Mouse (Mus musculus): ENCODE measurements at regions not wholly inside any gene's neighbourhood (a gene's known extent, or its start where the extent isn't known, plus 50 kb on each side); places are given as distances from the start of the nearest gene placed in this dataset.
A peak's percentile ranks its signal among the peaks of the same experiment; 100 is the strongest.

- no peak for DNase-seq (ENCODE audit: low spot score)
These were observed 57.8 kb upstream of the Arl15 start for GRCm38 (mm10) chr13:113736468-113736867.

DNA sequence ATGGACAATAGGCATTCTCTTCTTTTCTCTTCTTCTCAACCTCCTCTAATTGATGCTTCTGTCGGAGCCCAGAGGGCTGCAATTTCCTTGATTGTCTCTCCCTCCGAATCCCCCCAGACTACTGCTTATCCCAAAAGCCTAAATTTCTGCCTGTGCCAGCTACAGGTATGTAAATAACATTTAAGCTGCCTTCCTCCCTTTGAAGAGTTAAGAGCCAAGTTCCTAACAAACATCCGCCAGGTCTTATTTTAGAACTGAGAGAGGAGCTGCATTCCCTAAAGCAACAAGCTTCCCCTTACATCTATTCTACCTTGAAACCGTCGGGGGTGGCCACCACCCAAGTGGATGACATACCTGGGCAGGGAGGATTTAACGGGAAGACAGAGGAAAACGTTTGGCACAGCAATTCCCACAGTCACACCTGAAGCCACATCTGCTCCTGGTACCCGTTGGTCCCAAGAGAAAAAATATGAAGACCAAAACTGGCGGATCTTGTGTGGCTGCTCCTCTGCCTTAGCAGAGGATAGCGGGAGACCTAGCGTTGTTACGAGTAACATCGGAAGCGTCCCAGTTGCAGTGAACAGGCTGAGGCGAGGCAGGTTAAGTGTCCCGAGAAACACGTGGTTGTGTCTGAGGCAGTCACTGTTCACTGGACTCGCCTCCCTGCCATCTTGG lies 58.6 kb upstream of the Arl15 start:
- no peak for DNase-seq (ENCODE audit: low spot score)

GRCm38 (mm10) chr13:113734134-113734794 lies 60.0 kb upstream of the Arl15 start:
- no peak for DNase-seq (ENCODE audit: low spot score)

DNA sequence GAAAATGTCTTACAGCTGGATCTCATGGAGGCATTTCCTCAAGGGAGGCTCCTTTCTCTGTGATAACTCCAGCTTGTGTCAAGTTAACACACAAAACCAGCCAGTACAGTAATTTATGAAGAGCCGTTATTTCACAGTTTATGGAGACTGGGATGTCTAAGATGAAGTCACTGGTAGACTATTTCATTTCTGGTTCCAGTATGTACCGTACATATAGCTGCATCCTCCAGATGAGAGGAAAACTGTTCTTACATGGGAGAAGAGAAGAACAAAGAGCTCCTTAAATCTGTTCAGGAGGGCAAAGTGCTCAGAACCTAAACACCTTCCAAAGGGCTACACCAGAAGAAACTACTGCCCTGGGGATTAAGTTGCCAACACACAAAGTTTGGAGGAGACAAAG lies 60.6 kb upstream of the Arl15 start:
- no peak for DNase-seq (ENCODE audit: low spot score)

DNA sequence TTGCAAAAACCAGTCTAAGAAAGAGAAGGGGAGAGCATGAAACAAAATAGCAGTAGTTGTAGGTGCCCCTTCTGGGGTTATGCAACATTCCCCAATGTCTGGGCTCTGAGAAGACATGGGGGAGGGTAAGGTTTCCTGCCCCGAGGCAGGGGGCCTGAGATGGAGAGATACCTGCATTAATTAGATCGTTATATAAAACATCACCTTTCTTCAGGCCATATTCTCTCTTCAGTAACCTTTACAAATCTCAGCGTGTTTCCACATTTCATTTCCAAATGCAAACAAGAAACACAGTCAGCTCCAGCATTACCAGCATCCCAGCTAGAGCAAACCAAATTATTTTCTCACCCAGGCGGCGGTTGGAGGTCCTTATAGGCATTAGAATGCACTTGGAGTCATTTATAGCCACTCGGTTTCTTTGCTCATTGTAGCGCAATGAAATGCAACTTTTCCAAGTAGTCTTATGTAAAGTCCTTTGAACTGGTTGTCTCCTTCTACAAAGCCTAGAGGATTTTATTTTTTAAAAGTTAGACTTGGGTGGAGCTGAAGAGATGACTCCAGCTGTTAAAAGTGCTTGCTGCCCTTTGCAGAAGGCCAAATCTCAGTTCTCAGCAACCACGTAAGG lies 63.4 kb upstream of the Arl15 start:
- DNase-seq (ENCODE audit: low spot score), result no peak

DNA sequence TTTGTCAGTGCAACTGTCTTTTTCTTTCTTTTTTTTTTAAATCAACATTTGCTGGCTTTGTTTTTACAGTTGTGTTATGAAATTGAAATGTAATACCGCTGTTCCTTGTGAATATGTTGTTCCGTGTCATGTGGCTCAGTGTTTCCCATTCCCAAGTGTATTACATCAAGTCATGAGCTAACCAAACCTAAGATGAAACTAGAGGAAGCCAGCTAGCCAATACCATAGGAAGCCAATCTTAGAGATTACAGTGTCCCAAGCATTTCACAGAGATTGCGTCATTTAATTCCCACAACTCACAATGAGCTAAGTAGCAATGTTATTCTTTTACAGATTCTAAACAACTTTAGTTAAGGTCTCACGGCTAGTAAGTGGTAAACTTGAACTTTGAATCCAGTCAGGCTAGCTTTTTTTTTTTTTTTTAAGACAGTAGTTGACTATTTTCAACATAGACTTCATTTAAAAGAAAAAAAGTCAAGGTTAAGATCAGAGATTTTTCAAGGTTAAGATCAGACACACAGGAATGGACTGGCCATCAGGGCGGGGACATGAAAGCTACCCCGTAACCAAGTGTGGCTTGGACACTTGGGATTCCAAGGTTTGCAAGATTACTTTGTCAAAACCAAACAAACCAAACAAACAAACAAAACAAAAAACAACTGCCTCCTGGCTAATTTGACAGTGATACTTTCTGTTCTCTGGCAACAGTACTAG lies 64.1 kb upstream of the Arl15 start:
- DNase-seq (ENCODE audit: low spot score), result no peak

- DNase-seq (ENCODE audit: low spot score), result no peak
These were observed 64.7 kb upstream of the Arl15 start for GRCm38 (mm10) chr13:113729574-113729973.

DNA sequence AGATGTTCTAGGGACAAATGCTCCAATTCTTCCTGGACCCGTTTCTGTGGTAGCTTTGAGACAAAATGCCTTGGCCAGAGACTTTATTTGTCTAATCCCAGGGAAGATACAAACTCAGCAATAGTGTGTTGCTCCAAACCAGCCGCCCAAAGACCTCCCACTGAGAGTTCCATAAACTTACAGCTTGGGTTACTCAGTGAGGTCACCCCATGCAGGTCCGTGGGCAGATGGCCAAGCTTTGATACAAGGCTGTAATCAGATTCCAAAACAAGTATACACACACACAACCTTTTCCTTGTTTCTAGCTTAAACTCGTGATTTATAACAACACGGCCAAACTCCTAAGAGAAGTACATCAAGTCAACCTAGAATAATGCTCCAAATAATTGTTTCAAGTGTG lies 64.6 kb upstream of the Hspb3 start:
- peak; percentile 17 for DNase-seq (ENCODE audit: low spot score)

GRCm38 (mm10) chr13:113724881-113725837 lies 61.7 kb upstream of the Hspb3 start:
- no peak for DNase-seq (ENCODE audit: low spot score)

- DNase-seq (ENCODE audit: low spot score), result no peak
These were observed 51.8 kb upstream of the Hspb3 start for GRCm38 (mm10) chr13:113715231-113715630.

DNA sequence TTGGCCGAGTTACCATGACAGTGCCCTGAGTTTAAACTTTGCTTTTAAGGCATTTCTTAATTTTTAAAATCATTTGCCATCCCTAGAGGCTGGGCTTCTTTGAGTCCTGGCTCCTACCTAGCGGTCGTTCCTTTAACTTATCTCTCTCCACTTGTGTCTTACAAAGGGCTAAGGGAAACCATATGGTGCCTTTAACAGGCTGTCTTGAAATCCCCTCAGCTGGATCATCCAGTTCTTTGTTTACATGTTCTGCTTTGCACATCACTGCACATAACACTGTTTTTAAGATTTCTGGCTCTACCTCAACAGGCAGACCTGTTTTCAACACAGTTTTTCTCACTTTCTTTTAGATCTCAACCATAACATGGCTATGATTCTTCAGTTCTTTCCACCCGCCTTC lies 50.4 kb upstream of the Hspb3 start:
- no peak for DNase-seq (ENCODE audit: low spot score)

Data from ovary, postnatal 36 days (tissue).